Mouse (Mus musculus) hindbrain, embryonic 16.5 days (tissue): ENCODE results near the gene Mcm6. TPM values are rescaled to one million over a fixed set of nuclear protein-coding genes. Genes with fewer than 3 reads are reported as not detected.

ENCODE experiments used
- ATAC-seq: fragments of 200-750 bp; cut with Nextera tagmentation; 2 replicates; pipeline ENCODE4 v1.8.0; 2017; ENCODE audit warnings: moderate TSS enrichment, moderate library complexity
- H3K27ac ChIP-seq: fragments of 300-500 bp; sonication (generic); 2 replicates; pipeline ENCODE4 v1.5.1; 2014; ENCODE audit warnings: low read depth, mild to moderate bottlenecking, control low read depth, low read length, moderate library complexity
- H3K27me3 ChIP-seq: fragments of 300-500 bp; sonication (generic); replicated peaks from 2 replicates; pipeline ENCODE4 v1.6.1; 2014; ENCODE audit warnings: low read length; ENCODE audit not compliant: control insufficient read depth, insufficient read depth
- H3K36me3 ChIP-seq: fragments of 300-500 bp; sonication (generic); 2 replicates; pipeline ENCODE4 v1.6.1; 2014; ENCODE audit warnings: mild to moderate bottlenecking, low read length, moderate library complexity, mixed read lengths; ENCODE audit not compliant: control insufficient read depth, insufficient read depth
- H3K4me1 ChIP-seq: fragments of 300-500 bp; sonication (generic); 2 replicates; pipeline ENCODE4 v1.6.1; 2014; ENCODE audit warnings: low read depth, low read length; ENCODE audit not compliant: control insufficient read depth, insufficient read depth
- H3K4me2 ChIP-seq: fragments of 300-500 bp; sonication (generic); 2 replicates; pipeline ENCODE4 v1.6.1; 2014; ENCODE audit warnings: mild to moderate bottlenecking, low read length, control low read depth, moderate library complexity
- H3K4me3 ChIP-seq: fragments of 300-500 bp; sonication (generic); 2 replicates; pipeline ENCODE4 v1.5.1; 2014; ENCODE audit warnings: mild to moderate bottlenecking, low read length, control low read depth, moderate library complexity
- H3K9ac ChIP-seq: fragments of 300-500 bp; sonication (generic); 2 replicates; pipeline ENCODE4 v1.6.1; 2014; ENCODE audit warnings: low read depth, mild to moderate bottlenecking, control low read depth, low read length, moderate library complexity
- H3K9me3 ChIP-seq: fragments of 300-500 bp; sonication (generic); 2 replicates; pipeline ENCODE4 v1.6.1; 2014; ENCODE audit warnings: mild to moderate bottlenecking, low read length, moderate library complexity; ENCODE audit not compliant: control insufficient read depth
- WGBS: fragments of 180-500 bp; shearing (Covaris S2); extraction: QIAGEN DNeasy Blood & Tissue Kit; methylation state at CpG from one replicate; pipeline ENCODE4 v1.1.7; 2014; 5-methylcytosine and 5-hydroxymethylcytosine counted together
- polyA plus RNA-seq: library from polyadenylated mRNA; unstranded; fragments of >200 nt; fragmentation: Nextera tagmentation; extraction: Ambion mirVana; gene quantifications from 2 replicates; pipeline ENCODE4 v1.2.1, GENCODE M21; 2015

Mcm6 gene
- polyA plus RNA-seq = 67.0 and 76.0 TPM in 2 replicates

DNA sequence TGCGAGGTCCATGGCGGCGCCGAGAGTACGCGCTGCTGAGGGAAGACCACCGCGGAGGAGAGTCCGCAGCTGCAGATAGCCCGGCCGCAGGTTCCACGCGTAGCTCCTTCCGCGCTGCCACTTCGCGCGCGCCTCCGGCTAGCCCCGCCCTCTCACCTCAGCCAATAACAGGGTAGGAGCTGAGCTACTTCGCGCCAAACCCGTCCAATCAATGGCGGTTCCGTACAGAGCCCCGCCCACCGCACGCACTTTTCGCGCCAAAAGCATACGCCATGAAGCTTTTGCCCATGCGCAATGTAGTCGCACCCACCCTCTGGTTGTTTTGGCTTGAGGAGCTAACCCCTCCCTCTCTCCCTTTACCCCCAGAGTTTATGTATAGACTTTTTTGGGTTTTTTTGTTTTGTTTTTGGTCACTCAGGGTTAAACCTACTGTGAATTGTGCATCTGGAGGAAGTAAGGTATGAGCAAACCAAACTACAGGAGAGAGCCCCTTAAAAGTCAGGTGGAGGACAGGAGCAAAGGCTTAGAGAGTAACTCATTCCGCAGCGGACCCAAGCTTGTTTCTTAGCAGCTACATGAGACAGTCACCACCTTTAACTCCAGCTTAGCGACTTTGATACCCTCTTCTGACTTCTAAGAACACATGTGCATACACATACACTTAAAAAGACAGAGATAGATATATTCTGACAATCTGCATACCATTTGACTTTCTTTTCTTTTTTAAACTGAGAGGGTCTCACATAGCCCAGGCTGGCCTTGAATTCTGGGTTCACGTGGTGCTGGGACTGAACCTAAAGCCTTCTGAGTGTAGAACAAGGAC, at the start of gene Mcm6:
Gene Mcm6 (minus strand): TSS at position 111 of the 823 bp plus-strand sequence.
- Histone ChIP-seq H3K36me3 (peaks cover 7% of the 10 kb centered on the region; the same call in 1 of the 2 replicates), H3K9ac (peak within 1 kb of the TSS; percentile 69), H3K27me3 (no peaks in the 10 kb centered on the region), H3K9me3 (no peaks in the 10 kb centered on the region), H3K4me3 (peak within 1 kb of the TSS; percentile 71), H3K4me2 (peak within 1 kb of the TSS; percentile 84), H3K4me1 (peaks cover 6% of the 10 kb centered on the region), H3K27ac (peak within 1 kb of the TSS; percentile 62)
- ATAC-seq = peak; percentile 99
- WGBS = 2% methylated on average over 37 of the region's 38 CpGs

DNA sequence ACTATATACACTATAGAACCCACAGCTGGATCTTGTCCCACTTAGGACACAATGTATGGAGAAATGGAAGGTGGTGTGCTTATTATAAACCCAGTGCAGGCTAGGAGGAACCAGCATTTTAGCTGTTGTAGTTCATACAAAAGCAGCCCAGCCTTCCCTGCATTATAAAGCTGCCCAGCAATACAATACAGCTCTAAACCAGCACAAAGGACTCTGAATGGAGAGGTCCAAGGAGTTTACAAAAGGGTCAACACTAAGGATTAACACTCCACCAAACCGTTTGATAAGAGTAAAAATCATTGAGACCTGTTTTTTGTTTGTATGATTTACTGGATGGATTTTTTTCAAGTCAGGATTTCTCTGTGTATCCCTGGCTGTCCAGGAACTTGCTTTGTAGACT, 47.4 kb upstream of the Mcm6 start:
- peaks cover 3% of the 10 kb centered on the region; the same call in 1 of the 2 replicates for H3K36me3 ChIP-seq
- H3K27me3 ChIP-seq = no peaks in the 10 kb centered on the region
- H3K9me3 ChIP-seq = no peaks in the 10 kb centered on the region
- 0% methylated on average over 1 of the region's 1 CpGs for WGBS
- H3K9ac ChIP-seq = no peak overlapping the region
- H3K27ac ChIP-seq = no peak overlapping the region
- H3K4me2 ChIP-seq = no peak overlapping the region
- no peak overlapping the region for H3K4me3 ChIP-seq
- ATAC-seq = no peak
- peaks cover 4% of the 10 kb centered on the region for H3K4me1 ChIP-seq

DNA sequence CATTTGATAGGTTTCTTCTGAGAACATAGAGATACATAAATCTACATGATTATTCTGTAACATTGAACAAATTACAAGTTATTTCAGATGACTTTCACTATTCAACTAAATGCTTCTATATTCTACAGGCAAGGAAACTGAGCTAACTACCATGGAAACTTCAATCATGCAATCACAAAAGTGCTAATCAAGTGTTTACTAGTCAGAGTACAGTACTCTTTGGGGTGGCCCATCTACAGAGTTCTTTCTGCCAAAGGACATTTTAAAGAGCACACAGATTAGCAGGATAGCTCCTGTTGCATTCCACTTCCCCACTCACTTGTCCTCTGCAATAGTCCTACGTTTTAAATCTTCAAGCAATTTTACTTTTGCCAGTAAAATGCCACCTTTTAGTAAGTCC, 46.2 kb upstream of the Mcm6 start:
- 18% methylated on average over 1 of the region's 1 CpGs for WGBS
- H3K9ac ChIP-seq = no peak overlapping the region
- 0 out of 2 replicates have a peak, but pooled peaks have one; percentile 28 for ATAC-seq
- H3K4me2 ChIP-seq = no peak overlapping the region
- H3K9me3 ChIP-seq = no peaks in the 10 kb centered on the region
- H3K27me3 ChIP-seq = no peaks in the 10 kb centered on the region
- H3K36me3 ChIP-seq = peaks cover 3% of the 10 kb centered on the region; the same call in 1 of the 2 replicates
- no peak overlapping the region for H3K27ac ChIP-seq
- peaks cover 4% of the 10 kb centered on the region for H3K4me1 ChIP-seq
- no peak overlapping the region for H3K4me3 ChIP-seq

DNA sequence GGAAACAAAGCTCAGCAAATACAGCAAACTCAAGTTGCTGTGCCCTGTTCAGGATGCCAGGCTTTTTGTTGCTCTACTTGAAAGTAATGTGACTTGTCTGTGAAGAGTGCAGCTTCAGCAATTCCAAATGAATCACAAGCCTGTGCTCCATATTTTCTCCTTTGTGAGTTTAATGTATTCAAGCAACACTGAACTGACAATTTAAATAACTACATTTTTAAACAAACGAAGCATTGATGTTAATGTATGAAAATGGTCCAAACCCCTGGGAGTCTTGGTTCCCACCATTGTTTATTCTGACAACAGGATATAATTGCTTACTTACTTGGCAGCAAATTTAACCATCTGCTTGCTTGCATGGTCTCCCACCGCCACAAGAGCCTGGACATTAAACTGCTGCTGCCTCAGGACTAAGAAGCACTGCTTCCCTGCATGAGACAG, 45.6 kb upstream of the Mcm6 start:
- Histone ChIP-seq H3K4me1 (peaks cover 7% of the 10 kb centered on the region), H3K4me3 (no peak overlapping the region), H3K27ac (peak overlapping the region; percentile 29; the same call in 1 of the 2 replicates), H3K9me3 (no peaks in the 10 kb centered on the region), H3K27me3 (no peaks in the 10 kb centered on the region), H3K36me3 (peaks cover 3% of the 10 kb centered on the region; the same call in 1 of the 2 replicates), H3K4me2 (no peak overlapping the region), H3K9ac (no peak overlapping the region)
- peak; percentile 94 for ATAC-seq
- WGBS = 8% methylated on average over 2 of the region's 2 CpGs

DNA sequence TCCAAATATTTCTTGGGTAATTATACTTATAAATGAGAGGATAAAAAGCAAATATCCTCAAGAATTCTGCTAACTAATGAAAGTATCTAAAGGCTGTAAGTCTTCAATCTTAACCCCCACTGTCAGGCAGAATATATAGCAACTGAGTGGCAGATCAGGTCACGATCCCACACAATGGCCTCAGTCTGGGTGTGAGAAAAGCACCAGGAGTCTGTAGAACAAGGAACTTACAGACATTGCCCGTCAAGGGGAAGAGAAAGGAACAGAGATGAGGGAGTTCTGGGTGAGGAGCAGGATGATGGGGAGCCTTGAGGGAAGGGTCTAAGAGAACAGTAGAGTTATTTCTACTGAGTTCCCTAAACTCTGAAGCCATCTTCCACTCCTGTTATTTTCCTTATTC, 41.5 kb upstream of the Mcm6 start:
- Histone ChIP-seq H3K4me3 (no peak overlapping the region), H3K4me1 (peaks cover 9% of the 10 kb centered on the region), H3K4me2 (no peak overlapping the region), H3K9me3 (no peaks in the 10 kb centered on the region), H3K9ac (no peak overlapping the region), H3K27ac (peak overlapping the region; percentile 51; the same call in 1 of the 2 replicates), H3K36me3 (peaks cover 6% of the 10 kb centered on the region), H3K27me3 (no peaks in the 10 kb centered on the region)
- 9% methylated on average over 2 of the region's 2 CpGs for WGBS
- no peak for ATAC-seq

DNA sequence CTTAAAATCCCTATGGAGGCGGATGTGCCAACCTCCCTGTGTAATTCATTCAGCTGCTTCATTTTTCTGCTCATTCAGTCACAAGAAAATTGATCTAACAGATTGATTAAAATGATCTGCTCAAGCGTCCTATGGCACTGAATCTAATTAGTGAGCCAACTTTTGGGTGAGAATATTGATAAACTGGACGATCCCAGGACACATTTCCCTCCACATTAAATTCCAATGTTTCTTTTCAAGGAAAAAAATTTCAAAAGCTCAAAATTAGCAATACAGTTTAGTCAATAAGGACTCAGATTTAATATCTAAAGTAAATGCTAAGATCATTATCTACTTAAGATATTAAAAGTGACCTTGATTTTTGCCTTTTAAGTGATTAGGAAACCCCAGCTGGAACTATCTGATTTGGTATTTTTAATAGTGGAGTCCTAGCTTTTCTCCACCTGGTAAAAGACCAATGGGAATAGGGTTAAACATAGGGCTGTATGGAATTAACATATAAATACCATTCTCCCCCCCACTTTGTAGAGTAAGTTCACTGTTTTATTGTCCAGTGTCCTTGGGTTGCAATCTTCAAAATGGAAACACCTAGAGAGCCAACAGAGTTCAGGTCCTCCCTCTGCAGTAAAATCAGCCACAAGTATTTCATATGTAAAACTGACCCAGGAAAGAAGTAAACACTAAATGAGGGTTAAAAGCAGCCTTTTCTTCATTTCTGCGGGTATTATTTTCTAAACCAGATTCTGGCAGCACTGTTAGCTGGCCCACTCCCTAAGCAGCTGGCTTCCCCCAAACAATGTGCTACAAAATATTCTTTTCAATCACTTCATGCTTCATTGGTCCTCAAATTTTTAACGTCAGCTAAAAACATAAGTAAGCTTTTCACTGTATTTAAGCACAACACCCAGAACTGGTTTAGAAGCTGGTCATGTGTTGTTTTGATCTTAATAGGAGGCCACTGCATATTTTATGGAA, 40.8 kb upstream of the Mcm6 start:
- WGBS = 18% methylated on average over 5 of the region's 5 CpGs
- Histone ChIP-seq H3K4me1 (peaks cover 9% of the 10 kb centered on the region), H3K27ac (0 out of 2 replicates have a peak overlapping the region, but pooled peaks have one; percentile 23), H3K9me3 (no peaks in the 10 kb centered on the region), H3K4me2 (no peak overlapping the region), H3K9ac (no peak overlapping the region), H3K4me3 (no peak overlapping the region), H3K36me3 (peaks cover 6% of the 10 kb centered on the region), H3K27me3 (no peaks in the 10 kb centered on the region)
- ATAC-seq = no peak

DNA sequence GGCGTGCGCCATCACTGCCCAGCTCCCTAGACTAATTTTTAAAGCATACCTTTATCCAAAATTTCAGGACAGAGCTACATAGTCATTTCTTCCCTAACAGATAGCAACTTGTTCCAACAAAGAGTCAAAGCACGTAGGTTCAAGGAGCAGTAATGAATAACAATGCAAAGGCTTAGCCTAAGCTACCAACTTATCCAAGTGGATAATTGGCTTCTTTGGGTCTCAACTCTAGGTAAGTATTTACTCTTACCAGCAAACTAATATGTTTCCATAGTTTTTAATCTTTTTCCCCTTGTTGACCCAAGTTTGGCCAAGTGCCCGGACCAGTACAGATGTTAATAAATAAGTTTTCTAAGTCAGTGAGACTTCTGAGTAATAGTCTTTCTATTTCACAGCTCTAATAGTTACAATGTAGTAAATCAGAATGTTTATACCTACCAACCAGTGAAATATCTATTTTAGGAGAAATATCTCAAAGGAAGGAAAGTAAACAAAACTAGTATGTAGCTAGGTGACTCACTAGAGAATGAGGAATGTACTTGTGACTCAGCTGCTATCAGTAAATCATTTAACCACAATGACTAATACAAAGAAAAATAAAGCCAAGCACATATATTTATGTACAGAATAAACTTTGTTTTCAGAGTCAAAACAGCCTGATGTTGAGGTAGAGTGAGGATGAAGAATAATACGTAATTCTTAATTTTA, 39.4 kb upstream of the Mcm6 start:
- Histone ChIP-seq H3K27me3 (no peaks in the 10 kb centered on the region), H3K36me3 (peaks cover 9% of the 10 kb centered on the region), H3K4me1 (peaks cover 5% of the 10 kb centered on the region), H3K27ac (no peak overlapping the region), H3K4me2 (no peak overlapping the region), H3K9ac (no peak overlapping the region), H3K9me3 (no peaks in the 10 kb centered on the region), H3K4me3 (no peak overlapping the region)
- no peak for ATAC-seq
- WGBS = 92% methylated on average over 5 of the region's 5 CpGs

DNA sequence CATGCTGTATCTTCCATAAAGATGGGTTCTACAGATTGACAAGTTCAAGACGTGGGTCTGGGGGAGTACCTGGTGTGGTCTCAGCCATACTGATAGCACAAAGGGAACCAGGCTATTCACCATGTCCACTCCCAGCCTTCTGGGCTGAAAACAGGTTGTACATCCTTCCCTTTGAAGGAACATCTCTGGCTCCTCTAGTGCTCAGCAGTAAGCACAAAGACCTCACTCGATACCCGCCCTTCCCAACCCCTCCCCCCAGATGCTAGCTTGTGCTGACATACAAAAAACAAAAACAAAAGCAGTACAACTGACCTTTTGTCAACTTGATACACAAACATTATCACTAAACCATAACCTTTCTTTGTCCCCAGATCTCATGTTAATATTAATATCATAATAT, 35.2 kb upstream of the Mcm6 start:
- H3K4me1 ChIP-seq = no peaks in the 10 kb centered on the region
- no peak overlapping the region for H3K27ac ChIP-seq
- H3K9ac ChIP-seq = no peak overlapping the region
- H3K9me3 ChIP-seq = no peaks in the 10 kb centered on the region
- 92% methylated on average over 3 of the region's 3 CpGs for WGBS
- H3K36me3 ChIP-seq = peaks cover 8% of the 10 kb centered on the region
- H3K27me3 ChIP-seq = no peaks in the 10 kb centered on the region
- H3K4me3 ChIP-seq = no peak overlapping the region
- H3K4me2 ChIP-seq = no peak overlapping the region
- ATAC-seq = no peak
